Mouse (Mus musculus) inflammation-experienced regulatory T-cells, adult 6 months (primary cell): ENCODE measurements at regions not wholly inside any gene's neighbourhood (a gene's known extent, or its start where the extent isn't known, plus 50 kb on each side); places are given as distances from the start of the nearest gene placed in this dataset.

Experiments used
- ATAC-seq: one replicate; pipeline ENCODE4 v1.8.0; 2017

DNA sequence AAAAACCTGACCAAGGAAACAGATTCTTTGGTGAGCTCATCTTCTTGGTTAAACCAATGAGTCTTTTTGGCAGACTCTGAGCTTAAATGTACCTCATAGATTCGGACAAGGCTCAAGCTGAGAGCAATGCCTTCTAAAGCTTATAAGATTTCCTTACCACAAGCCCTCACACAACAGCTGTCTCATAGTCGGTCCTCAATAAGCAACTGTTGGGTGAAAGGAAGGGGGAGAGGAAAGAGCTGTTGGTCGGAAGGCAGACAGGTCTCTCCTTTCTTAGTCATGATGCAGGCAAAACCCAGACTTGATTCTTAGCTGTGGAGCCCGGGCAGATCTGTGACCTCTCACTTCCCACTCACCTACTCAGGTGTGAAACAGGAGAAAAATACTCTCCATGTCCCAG is 50.8 kb upstream of the 1700016C15Rik start:
- ATAC-seq, result no peak
